Mouse (Mus musculus): ENCODE measurements around the gene Bsn. TPM values are rescaled to one million over a fixed set of nuclear protein-coding genes. Genes with fewer than 3 reads are reported as not detected.

Gene Bsn
- polyA plus RNA-seq, 1 experiment from 2014 or later, result 5.3 TPM

GRCm38 (mm10) chr9:108169751-108170150, 20.4 kb downstream of the Bsn start:
- DNase-seq (ENCODE audit: low spot score), result no peak
- no peaks in the 10 kb centered on the region for H3K36me3 ChIP-seq (ENCODE audit: control insufficient read depth, insufficient read depth, low read length)
- no peaks in the 10 kb centered on the region for H3K4me1 ChIP-seq (ENCODE audit: control insufficient read depth, insufficient read depth, low read length)
- H3K27ac ChIP-seq (ENCODE audit: low read depth, low read length), result no peak overlapping the region
- H3K9me3 ChIP-seq (replicated peaks; ENCODE audit: control insufficient read depth, low read length), result no peaks in the 10 kb centered on the region
- no peak overlapping the region for H3K4me2 ChIP-seq (ENCODE audit: low read length)
- H3K9ac ChIP-seq (ENCODE audit: low read length), result no peak overlapping the region
- H3K4me3 ChIP-seq (ENCODE audit: low read depth, low read length), result no peak overlapping the region
- WGBS, result 81% methylated on average over 10 of the region's 10 CpGs
- no peak for ATAC-seq
- no peaks in the 10 kb centered on the region for H3K27me3 ChIP-seq (replicated peaks; ENCODE audit: control insufficient read depth, insufficient read depth, low read length)

DNA sequence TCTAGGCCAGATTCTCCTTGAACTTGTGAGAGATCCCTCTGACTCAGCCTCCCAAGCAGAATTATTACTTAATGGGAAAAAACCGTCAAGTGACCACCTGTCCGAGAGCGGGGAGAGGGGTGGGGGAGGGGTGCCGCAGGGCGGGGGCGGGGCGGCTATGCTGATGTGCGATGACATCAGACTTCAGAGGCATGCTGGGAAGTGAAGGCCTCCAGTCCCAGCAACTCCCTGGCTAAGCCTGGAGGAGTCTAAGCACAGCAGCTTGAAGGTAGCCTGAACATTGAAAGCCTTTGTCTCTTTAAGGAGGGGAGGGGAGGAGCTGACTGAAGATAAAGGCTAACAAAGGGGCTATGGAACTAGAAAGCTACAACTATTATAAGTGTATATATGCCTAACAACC, 25.0 kb downstream of the Bsn start:
- WGBS, result 38% methylated on average over 8 of the region's 8 CpGs
- Histone ChIP-seq H3K9me3 (replicated peaks; ENCODE audit: control insufficient read depth, low read length) (no peaks in the 10 kb centered on the region), H3K4me1 (ENCODE audit: control insufficient read depth, insufficient read depth, low read length) (no peaks in the 10 kb centered on the region), H3K4me3 (ENCODE audit: low read depth, low read length) (no peak overlapping the region), H3K9ac (ENCODE audit: low read length) (no peak overlapping the region), H3K27ac (ENCODE audit: low read depth, low read length) (no peak overlapping the region), H3K4me2 (ENCODE audit: low read length) (no peak overlapping the region), H3K36me3 (ENCODE audit: control insufficient read depth, insufficient read depth, low read length) (no peaks in the 10 kb centered on the region), H3K27me3 (replicated peaks; ENCODE audit: control insufficient read depth, insufficient read depth, low read length) (no peaks in the 10 kb centered on the region)
- ATAC-seq (no peak), DNase-seq (ENCODE audit: low spot score) (no peak)

GRCm38 (mm10) chr9:108163646-108164284, 26.4 kb downstream of the Bsn start:
- DNase-seq (ENCODE audit: low spot score), result no peak
- WGBS, result 77% methylated on average over 16 of the region's 16 CpGs
- Histone ChIP-seq H3K4me3 (ENCODE audit: low read depth, low read length) (no peak overlapping the region), H3K36me3 (ENCODE audit: control insufficient read depth, insufficient read depth, low read length) (no peaks in the 10 kb centered on the region), H3K4me2 (ENCODE audit: low read length) (no peak overlapping the region), H3K9ac (ENCODE audit: low read length) (no peak overlapping the region), H3K27ac (ENCODE audit: low read depth, low read length) (no peak overlapping the region), H3K4me1 (ENCODE audit: control insufficient read depth, insufficient read depth, low read length) (no peaks in the 10 kb centered on the region), H3K27me3 (replicated peaks; ENCODE audit: control insufficient read depth, insufficient read depth, low read length) (no peaks in the 10 kb centered on the region), H3K9me3 (replicated peaks; ENCODE audit: control insufficient read depth, low read length) (no peaks in the 10 kb centered on the region)
- no peak for ATAC-seq

GRCm38 (mm10) chr9:108157891-108158290, 32.3 kb downstream of the Bsn start:
- Histone ChIP-seq H3K4me3 (ENCODE audit: low read depth, low read length) (no peak overlapping the region), H3K36me3 (ENCODE audit: control insufficient read depth, insufficient read depth, low read length) (no peaks in the 10 kb centered on the region), H3K4me1 (ENCODE audit: control insufficient read depth, insufficient read depth, low read length) (no peaks in the 10 kb centered on the region), H3K9ac (ENCODE audit: low read length) (no peak overlapping the region), H3K9me3 (replicated peaks; ENCODE audit: control insufficient read depth, low read length) (no peaks in the 10 kb centered on the region), H3K27ac (ENCODE audit: low read depth, low read length) (no peak overlapping the region), H3K4me2 (ENCODE audit: low read length) (no peak overlapping the region), H3K27me3 (replicated peaks; ENCODE audit: control insufficient read depth, insufficient read depth, low read length) (no peaks in the 10 kb centered on the region)
- WGBS, result 77% methylated on average over 7 of the region's 7 CpGs
- no peak for DNase-seq (ENCODE audit: low spot score)
- no peak for ATAC-seq

GRCm38 (mm10) chr9:108157451-108157850, 32.7 kb downstream of the Bsn start:
- Histone ChIP-seq H3K9me3 (replicated peaks; ENCODE audit: control insufficient read depth, low read length) (no peaks in the 10 kb centered on the region), H3K27ac (ENCODE audit: low read depth, low read length) (no peak overlapping the region), H3K4me2 (ENCODE audit: low read length) (no peak overlapping the region), H3K4me1 (ENCODE audit: control insufficient read depth, insufficient read depth, low read length) (no peaks in the 10 kb centered on the region), H3K36me3 (ENCODE audit: control insufficient read depth, insufficient read depth, low read length) (no peaks in the 10 kb centered on the region), H3K9ac (ENCODE audit: low read length) (no peak overlapping the region), H3K27me3 (replicated peaks; ENCODE audit: control insufficient read depth, insufficient read depth, low read length) (no peaks in the 10 kb centered on the region), H3K4me3 (ENCODE audit: low read depth, low read length) (no peak overlapping the region)
- WGBS, result 86% methylated on average over 6 of the region's 6 CpGs
- DNase-seq (ENCODE audit: low spot score) (no peak), ATAC-seq (no peak)

DNA sequence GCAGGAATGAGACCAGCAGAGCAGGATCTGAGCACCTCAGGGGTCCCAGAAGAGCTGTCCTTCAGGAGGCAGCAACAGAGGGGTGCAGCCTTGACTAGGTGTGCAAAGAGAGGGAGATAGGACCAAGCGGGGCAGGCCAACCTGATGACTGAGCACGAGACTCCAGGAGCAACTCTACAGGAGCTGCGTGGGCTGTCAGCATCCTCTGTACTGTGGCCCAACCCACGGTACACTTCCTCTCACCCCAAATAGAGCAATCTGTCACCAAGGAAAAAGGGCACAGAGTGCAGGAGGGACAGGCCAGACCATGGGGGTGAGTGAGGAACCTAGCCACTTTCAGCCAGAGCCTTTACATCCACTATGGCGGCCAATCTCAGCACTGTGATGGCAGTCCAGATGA, 33.4 kb downstream of the Bsn start:
- no peak overlapping the region for H3K4me2 ChIP-seq (ENCODE audit: low read length)
- no peaks in the 10 kb centered on the region for H3K4me1 ChIP-seq (ENCODE audit: control insufficient read depth, insufficient read depth, low read length)
- no peak overlapping the region for H3K27ac ChIP-seq (ENCODE audit: low read depth, low read length)
- ATAC-seq (no peak), DNase-seq (ENCODE audit: low spot score) (no peak)
- no peak overlapping the region for H3K9ac ChIP-seq (ENCODE audit: low read length)
- H3K4me3 ChIP-seq (ENCODE audit: low read depth, low read length), result no peak overlapping the region
- no peaks in the 10 kb centered on the region for H3K27me3 ChIP-seq (replicated peaks; ENCODE audit: control insufficient read depth, insufficient read depth, low read length)
- WGBS, result 95% methylated on average over 5 of the region's 5 CpGs
- H3K36me3 ChIP-seq (ENCODE audit: control insufficient read depth, insufficient read depth, low read length), result no peaks in the 10 kb centered on the region
- H3K9me3 ChIP-seq (replicated peaks; ENCODE audit: control insufficient read depth, low read length), result no peaks in the 10 kb centered on the region

GRCm38 (mm10) chr9:108154814-108155213, 35.4 kb downstream of the Bsn start:
- Histone ChIP-seq H3K4me3 (ENCODE audit: low read depth, low read length) (no peak overlapping the region), H3K4me2 (ENCODE audit: low read length) (no peak overlapping the region), H3K9ac (ENCODE audit: low read length) (no peak overlapping the region), H3K27ac (ENCODE audit: low read depth, low read length) (peak overlapping the region; percentile 18; the same call in 1 of the 2 replicates), H3K9me3 (replicated peaks; ENCODE audit: control insufficient read depth, low read length) (no peaks in the 10 kb centered on the region), H3K27me3 (replicated peaks; ENCODE audit: control insufficient read depth, insufficient read depth, low read length) (no peaks in the 10 kb centered on the region), H3K36me3 (ENCODE audit: control insufficient read depth, insufficient read depth, low read length) (no peaks in the 10 kb centered on the region), H3K4me1 (ENCODE audit: control insufficient read depth, insufficient read depth, low read length) (no peaks in the 10 kb centered on the region)
- 88% methylated on average over 12 of the region's 12 CpGs for WGBS
- ATAC-seq (no peak), DNase-seq (ENCODE audit: low spot score) (no peak)

DNA sequence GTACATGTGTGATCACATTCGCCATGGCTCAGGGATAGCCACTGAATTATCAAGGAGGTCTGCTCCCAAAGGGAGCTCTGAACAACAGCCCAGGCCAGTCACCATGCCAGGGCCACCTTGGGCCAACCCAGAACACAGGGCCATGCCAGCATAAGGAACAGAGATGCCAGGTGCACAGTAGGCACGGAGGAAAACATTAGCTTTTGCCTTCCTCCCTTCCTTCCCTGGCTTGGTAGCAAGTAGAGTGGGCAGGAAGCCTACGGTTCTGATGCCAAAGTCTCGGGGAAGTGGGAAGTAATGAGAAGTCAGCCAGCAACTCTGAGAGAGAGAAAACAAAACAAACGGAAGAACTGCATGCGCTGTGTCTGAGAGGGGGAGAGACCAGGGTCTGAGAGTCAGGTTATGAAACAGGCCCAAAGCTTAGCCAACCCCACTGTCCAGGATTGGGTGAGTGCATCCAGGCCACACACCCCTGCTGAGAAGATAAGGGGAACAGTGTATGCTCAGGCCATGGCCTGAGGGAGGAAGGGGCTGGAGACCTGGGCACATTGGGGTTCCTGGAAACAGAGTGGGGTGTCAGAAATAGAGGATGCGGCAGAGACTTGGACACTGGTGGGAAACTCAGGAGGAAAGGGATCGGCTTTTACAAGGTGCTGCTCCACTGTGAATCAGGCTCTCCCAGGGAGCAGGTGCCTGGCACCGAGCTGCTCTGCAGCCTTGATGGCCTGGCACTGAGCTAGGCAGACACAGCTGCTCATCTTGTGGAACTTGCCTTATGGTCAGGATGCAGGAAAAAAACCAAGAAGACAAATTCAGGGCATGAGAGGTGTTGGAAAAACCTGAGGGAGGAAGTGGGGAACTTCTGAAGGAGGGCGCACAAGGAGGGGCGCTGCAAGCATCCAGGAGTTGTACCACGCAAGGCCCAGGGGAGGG, 36.4 kb downstream of the Bsn start:
- Histone ChIP-seq H3K27ac (ENCODE audit: low read depth, low read length) (no peak overlapping the region), H3K4me3 (ENCODE audit: low read depth, low read length) (no peak overlapping the region), H3K36me3 (ENCODE audit: control insufficient read depth, insufficient read depth, low read length) (no peaks in the 10 kb centered on the region), H3K4me1 (ENCODE audit: control insufficient read depth, insufficient read depth, low read length) (no peaks in the 10 kb centered on the region), H3K27me3 (replicated peaks; ENCODE audit: control insufficient read depth, insufficient read depth, low read length) (no peaks in the 10 kb centered on the region), H3K9me3 (replicated peaks; ENCODE audit: control insufficient read depth, low read length) (no peaks in the 10 kb centered on the region), H3K4me2 (ENCODE audit: low read length) (no peak overlapping the region), H3K9ac (ENCODE audit: low read length) (no peak overlapping the region)
- ATAC-seq (no peak), DNase-seq (ENCODE audit: low spot score) (peak; percentile 30)
- 80% methylated on average over 12 of the region's 12 CpGs for WGBS

GRCm38 (mm10) chr9:108150486-108150885, 39.7 kb downstream of the Bsn start:
- WGBS, result 80% methylated on average over 1 of the region's 1 CpGs

More at GRCm38 (mm10) chr9:108150486-108150885, 39.7 kb downstream of the Bsn start:
- Histone ChIP-seq H3K4me2 (ENCODE audit: low read length) (no peak overlapping the region), H3K27me3 (replicated peaks; ENCODE audit: control insufficient read depth, insufficient read depth, low read length) (no peaks in the 10 kb centered on the region), H3K4me3 (ENCODE audit: low read depth, low read length) (no peak overlapping the region), H3K9ac (ENCODE audit: low read length) (no peak overlapping the region), H3K36me3 (ENCODE audit: control insufficient read depth, insufficient read depth, low read length) (no peaks in the 10 kb centered on the region), H3K9me3 (replicated peaks; ENCODE audit: control insufficient read depth, low read length) (no peaks in the 10 kb centered on the region), H3K4me1 (ENCODE audit: control insufficient read depth, insufficient read depth, low read length) (no peaks in the 10 kb centered on the region), H3K27ac (ENCODE audit: low read depth, low read length) (no peak overlapping the region)
- ATAC-seq (no peak), DNase-seq (ENCODE audit: low spot score) (no peak)
